Mouse (Mus musculus) layer of hippocampus, adult 9-10 months (tissue): ENCODE measurements at regions not wholly inside any gene's neighbourhood (a gene's known extent, or its start where the extent isn't known, plus 50 kb on each side); places are given as distances from the start of the nearest gene placed in this dataset.
A peak's percentile ranks its signal among the peaks of the same experiment; 100 is the strongest.

Experiments
- DNase-seq: peaks from one replicate; pipeline ENCODE4 v3.0.0; 2022; ENCODE audit warnings: low spot score

- no peak for DNase-seq
Measured at GRCm38 (mm10) chr16:66579551-66579950, 764.5 kb downstream of the Vgll3 start.

GRCm38 (mm10) chr16:66585698-66586284, 770.7 kb downstream of the Vgll3 start:
- peak; percentile 2 for DNase-seq

- DNase-seq, result no peak
Measured at GRCm38 (mm10) chr16:66602211-66602610, 787.2 kb downstream of the Vgll3 start.

- no peak for DNase-seq
Measured at GRCm38 (mm10) chr16:66602686-66603085, 787.6 kb downstream of the Vgll3 start.

GRCm38 (mm10) chr16:66603825-66604224, 788.8 kb downstream of the Vgll3 start:
- DNase-seq, result no peak
